Mouse (Mus musculus) lung, adult 2 months (tissue): ENCODE results near the gene Gm7029. TPM values are rescaled to one million over a fixed set of nuclear protein-coding genes. Genes with fewer than 3 reads are reported as not detected.

Experiments used
- DNase-seq: peaks from one replicate; pipeline ENCODE4 v3.0.0; 2022
- H3K4me1 ChIP-seq: fragments of 200-500 bp; 2 replicates; pipeline ENCODE4 v1.6.1; 2011; ENCODE audit warnings: low read length; ENCODE audit not compliant: control insufficient read depth, insufficient read depth
- H3K4me3 ChIP-seq: fragments of 200-500 bp; replicated peaks from 2 replicates; pipeline ENCODE3; 2011; ENCODE audit warnings: low read depth, mild to moderate bottlenecking, control low read depth, low read length; ENCODE audit errors: extremely low read depth
- CTCF ChIP-seq: fragments of 200-500 bp; IDR thresholded peaks from 2 replicates; pipeline ENCODE4 v1.5.1; 2011; ENCODE audit warnings: mild to moderate bottlenecking, low read length, control low read depth; ENCODE audit not compliant: insufficient read depth
- POLR2A ChIP-seq: fragments of 200-500 bp; IDR thresholded peaks from 2 replicates; pipeline ENCODE4 v1.6.1; 2011; ENCODE audit warnings: low read depth, mild to moderate bottlenecking, control low read depth, low read length, borderline replicate concordance; ENCODE audit errors: extremely low read depth
- WGBS: fragments of 180-500 bp; shearing (Covaris S2); methylation state at CpG from one replicate; pipeline ENCODE4 v1.1.7; 2018; 5-methylcytosine and 5-hydroxymethylcytosine counted together
- polyA plus RNA-seq: library from polyadenylated mRNA; depleted of rRNA; stranded (reverse); fragments of >200 nt; gene quantifications from 2 replicates; pipeline ENCODE4 v1.2.3, GENCODE M21; 2012; rRNA removed

The Gm7029 gene
- polyA plus RNA-seq, 1 experiment, result not detected

GRCm38 (mm10) chr17:33917656-33918292, 44.1 kb downstream of the Gm7029 start:
- DNase-seq, result no peak
- peaks cover 12% of the 10 kb centered on the region for H3K4me1 ChIP-seq
- TF ChIP-seq CTCF (no peak), POLR2A (no peak)
- 79% methylated on average over 18 of the region's 18 CpGs for WGBS
- no peak overlapping the region for H3K4me3 ChIP-seq

- H3K4me1 ChIP-seq, result peaks cover 12% of the 10 kb centered on the region
- TF ChIP-seq POLR2A (no peak), CTCF (no peak)
- WGBS, result 52% methylated on average over 37 of the region's 37 CpGs
- H3K4me3 ChIP-seq, result peak overlapping the region; percentile 94
- DNase-seq, result no peak
These were observed 44.9 kb downstream of the Gm7029 start for GRCm38 (mm10) chr17:33918293-33919203.

- peak; percentile 87 for DNase-seq
- H3K4me1 ChIP-seq, result peaks cover 12% of the 10 kb centered on the region
- peak; percentile 14; the same call in 1 of the 2 replicates for TF ChIP-seq CTCF
- TF ChIP-seq POLR2A, result peak; percentile 80; the same call in 1 of the 2 replicates
- under 1% methylated on average over 52 of the region's 52 CpGs for WGBS
- H3K4me3 ChIP-seq, result peak overlapping the region; percentile 94
These were observed 46.0 kb downstream of the Gm7029 start for GRCm38 (mm10) chr17:33919351-33920281.

GRCm38 (mm10) chr17:33920282-33921097, 46.9 kb downstream of the Gm7029 start:
- no peak for TF ChIP-seq POLR2A
- peak; percentile 87 for TF ChIP-seq CTCF
- peak; percentile 87 for DNase-seq

GRCm38 (mm10) chr17:33921361-33921760, 47.7 kb downstream of the Gm7029 start:
- WGBS, result 87% methylated on average over 7 of the region's 7 CpGs
- no peak overlapping the region for H3K4me3 ChIP-seq
- DNase-seq, result no peak
- no peak for TF ChIP-seq CTCF
- TF ChIP-seq POLR2A, result no peak
- H3K4me1 ChIP-seq, result peaks cover 12% of the 10 kb centered on the region

More at GRCm38 (mm10) chr17:33920282-33921097, 46.9 kb downstream of the Gm7029 start:
- peak overlapping the region; percentile 94 for H3K4me3 ChIP-seq
- peaks cover 12% of the 10 kb centered on the region for H3K4me1 ChIP-seq
- under 1% methylated on average over 36 of the region's 36 CpGs for WGBS

Other genes with a start within 250 kb of the Gm7029 start
- gene Zfp414, start 244.7 kb upstream of the Gm7029 start, polyA plus RNA-seq, result 70.2 and 76.4 TPM in 2 replicates
- gene Pram1, start 235.8 kb upstream of the Gm7029 start, polyA plus RNA-seq, result 0.06 TPM in 1 of 2 replicates, not detected in the other
- 72.4 and 83.8 TPM in 2 replicates for gene Hnrnpm, start 187.0 kb upstream of the Gm7029 start, polyA plus RNA-seq
- 114 and 126 TPM in 2 replicates for gene March2, start 155.2 kb upstream of the Gm7029 start, polyA plus RNA-seq
- 389 and 406 TPM in 2 replicates for gene Rab11b, start 113.3 kb upstream of the Gm7029 start, polyA plus RNA-seq
- 34.6 and 87.6 TPM in 2 replicates for gene Angptl4, start 92.0 kb upstream of the Gm7029 start, polyA plus RNA-seq
- 395 and 450 TPM in 2 replicates for gene Kank3, start 63.3 kb upstream of the Gm7029 start, polyA plus RNA-seq
- gene Rps28, start 49.3 kb upstream of the Gm7029 start, polyA plus RNA-seq, result 506 and 507 TPM in 2 replicates
- 334 and 389 TPM in 2 replicates for gene Ndufa7, start 49.3 kb upstream of the Gm7029 start, polyA plus RNA-seq
- gene Cd320, start 30.7 kb upstream of the Gm7029 start, polyA plus RNA-seq, result 28.3 and 30.4 TPM in 2 replicates
- gene Kifc1, start 16.8 kb downstream of the Gm7029 start, polyA plus RNA-seq, result 1.2 and 3.0 TPM in 2 replicates
- 0.33 and 0.41 TPM in 2 replicates for gene Platr17, start 31.3 kb downstream of the Gm7029 start, polyA plus RNA-seq
- gene Daxx, start 35.6 kb downstream of the Gm7029 start, polyA plus RNA-seq, result 33.7 and 35.9 TPM in 2 replicates
- 225 and 249 TPM in 2 replicates for gene Tapbp, start 42.1 kb downstream of the Gm7029 start, polyA plus RNA-seq
- gene Zbtb22, start 42.1 kb downstream of the Gm7029 start, polyA plus RNA-seq, result 65.1 and 92.1 TPM in 2 replicates
- 247 and 272 TPM in 2 replicates for gene Rgl2, start 55.7 kb downstream of the Gm7029 start, polyA plus RNA-seq
- 19.2 and 26.2 TPM in 2 replicates for gene Pfdn6, start 66.5 kb downstream of the Gm7029 start, polyA plus RNA-seq
- 13.4 and 16.8 TPM in 2 replicates for gene Wdr46, start 66.8 kb downstream of the Gm7029 start, polyA plus RNA-seq
- 11.4 and 12.6 TPM in 2 replicates for gene B3galt4, start 77.7 kb downstream of the Gm7029 start, polyA plus RNA-seq
- 62.8 and 70.3 TPM in 2 replicates for gene Vps52, start 82.0 kb downstream of the Gm7029 start, polyA plus RNA-seq
- gene Rps18, start 82.2 kb downstream of the Gm7029 start, polyA plus RNA-seq, result 260 and 331 TPM in 2 replicates
- gene H2-K1, start 126.5 kb downstream of the Gm7029 start, polyA plus RNA-seq, result 2,389 and 3,036 TPM in 2 replicates
- 40.7 and 53.6 TPM in 2 replicates for gene Ring1, start 150.8 kb downstream of the Gm7029 start, polyA plus RNA-seq
- 91.2 and 130 TPM in 2 replicates for gene H2-Ke6, start 154.2 kb downstream of the Gm7029 start, polyA plus RNA-seq
- gene Slc39a7, start 157.8 kb downstream of the Gm7029 start, polyA plus RNA-seq, result 161 and 183 TPM in 2 replicates
- 63.2 and 79.8 TPM in 2 replicates for gene Rxrb, start 158.0 kb downstream of the Gm7029 start, polyA plus RNA-seq
- 1.0 and 1.3 TPM in 2 replicates for gene Col11a2, start 165.6 kb downstream of the Gm7029 start, polyA plus RNA-seq
- gene H2-Oa, start 218.5 kb downstream of the Gm7029 start, polyA plus RNA-seq, result 14.1 and 19.8 TPM in 2 replicates
- 109 and 118 TPM in 2 replicates for gene H2-DMa, start 245.7 kb downstream of the Gm7029 start, polyA plus RNA-seq
- gene Brd2, start 248.8 kb downstream of the Gm7029 start, polyA plus RNA-seq, result 101 and 140 TPM in 2 replicates